Mouse (Mus musculus) MEL (cell line): Measurements from ENCODE around the gene Trat1. TPM values are rescaled to one million over a fixed set of nuclear protein-coding genes. Genes with fewer than 3 reads are reported as not detected.

ENCODE experiments used
- DNase-seq: peaks from one replicate; pipeline ENCODE4 v3.0.0; 2011; ENCODE audit warnings: low read depth, low spot score
- H3K27ac ChIP-seq: 2 replicates; pipeline ENCODE4 v1.5.1; 2012; ENCODE audit warnings: low read depth, mild to moderate bottlenecking, control low read depth, low read length, moderate library complexity; ENCODE audit not compliant: control insufficient read depth
- H3K27me3 ChIP-seq, 2 experiments: fragments of 150-350 bp in 1 of 2; sonication (generic) in 1 of 2; 2 replicates each; pipeline ENCODE4 v1.6.1; 2012; ENCODE audit warnings: low read length in 2 of 2, mild to moderate bottlenecking in 2 of 2, improper control_type of control experiment in 1 of 2, moderate library complexity in 1 of 2; ENCODE audit not compliant: insufficient read depth in 2 of 2, control insufficient read depth in 1 of 2
- H3K36me3 ChIP-seq, 2 experiments: 2 replicates each; pipeline ENCODE4 v1.6.1; 2012 to 2014; ENCODE audit warnings: low read length in 2 of 2, improper control_type of control experiment in 1 of 2, inconsistent platforms in 1 of 2, mild to moderate bottlenecking in 1 of 2; ENCODE audit not compliant: insufficient read depth in 2 of 2, control insufficient read depth in 1 of 2
- H3K4me1 ChIP-seq, 2 experiments: fragments of 150-350 bp in 1 of 2; sonication (generic) in 1 of 2; 2 replicates each; pipeline ENCODE4 v1.6.1; 2012; ENCODE audit warnings: low read length in 2 of 2, improper control_type of control experiment in 1 of 2, mild to moderate bottlenecking in 1 of 2; ENCODE audit not compliant: insufficient read depth in 2 of 2, control insufficient read depth in 1 of 2
- H3K4me3 ChIP-seq, 2 experiments: fragments of 150-350 bp in 1 of 2; sonication (generic) in 1 of 2; 2 replicates each; pipeline ENCODE4 v1.5.1; 2012; ENCODE audit warnings: low read depth in 2 of 2, low read length in 2 of 2, mild to moderate bottlenecking in 2 of 2, moderate library complexity in 2 of 2, control low read depth in 1 of 2, improper control_type of control experiment in 1 of 2; ENCODE audit not compliant: control insufficient read depth in 1 of 2, insufficient read depth in 1 of 2
- H3K79me2 ChIP-seq: 2 replicates; pipeline ENCODE4 v1.6.1; 2012; ENCODE audit warnings: mild to moderate bottlenecking, low read length, moderate library complexity; ENCODE audit not compliant: control insufficient read depth, poor library complexity, insufficient read depth
- H3K9ac ChIP-seq: 2 replicates; pipeline ENCODE4 v1.6.1; 2012; ENCODE audit warnings: low read depth, mild to moderate bottlenecking, control low read depth, low read length, moderate library complexity; ENCODE audit not compliant: control insufficient read depth, poor library complexity, severe bottlenecking
- H3K9me3 ChIP-seq: fragments of 150-350 bp; sonication (generic); replicated peaks from 2 replicates; pipeline ENCODE4 v1.6.1; 2012; ENCODE audit warnings: mild to moderate bottlenecking, low read length, improper control_type of control experiment, moderate library complexity; ENCODE audit not compliant: insufficient read depth
- CHD1 ChIP-seq: IDR thresholded peaks from 2 replicates; pipeline ENCODE4 v1.6.1; 2012; ENCODE audit warnings: low read depth, mild to moderate bottlenecking, inconsistent platforms, low read length, improper control_type of control experiment
- CHD2 ChIP-seq: IDR thresholded peaks from 2 replicates; pipeline ENCODE4 v1.6.1; 2011; ENCODE audit warnings: low read length, improper control_type of control experiment
- ELF1 ChIP-seq: IDR thresholded peaks from 2 replicates; pipeline ENCODE4 v1.6.1; 2014; ENCODE audit warnings: low read depth, mild to moderate bottlenecking, inconsistent platforms, low read length, improper control_type of control experiment, moderate library complexity
- ETS1 ChIP-seq: IDR thresholded peaks from 2 replicates; pipeline ENCODE4 v1.6.1; 2012; ENCODE audit warnings: low read depth, mild to moderate bottlenecking, inconsistent platforms, low read length, improper control_type of control experiment, moderate library complexity
- GABPA ChIP-seq: IDR thresholded peaks from 2 replicates; pipeline ENCODE4 v1.6.1; 2012; ENCODE audit warnings: low read depth, mild to moderate bottlenecking, inconsistent platforms, low read length, improper control_type of control experiment, moderate library complexity
- JUND ChIP-seq: IDR thresholded peaks from 2 replicates; pipeline ENCODE4 v1.6.1; 2011; ENCODE audit warnings: low read depth, mild to moderate bottlenecking, improper control_type of control experiment, low read length
- KAT2A ChIP-seq: conservative IDR thresholded peaks from 2 replicates; pipeline ENCODE4 v1.6.1; 2012; ENCODE audit warnings: low read depth, low read length, improper control_type of control experiment, inconsistent platforms
- MAFK ChIP-seq: IDR thresholded peaks from 2 replicates; pipeline ENCODE4 v1.6.1; 2011; ENCODE audit warnings: low read depth, mild to moderate bottlenecking, low read length, improper control_type of control experiment, borderline replicate concordance
- MYB ChIP-seq: IDR thresholded peaks from 2 replicates; pipeline ENCODE4 v1.6.1; 2011; ENCODE audit warnings: mild to moderate bottlenecking, low read depth, low read length, improper control_type of control experiment
- MYC ChIP-seq: IDR thresholded peaks from 2 replicates; pipeline ENCODE4 v1.6.1; 2011; ENCODE audit warnings: low read depth, mild to moderate bottlenecking, low read length, improper control_type of control experiment, moderate library complexity
- NRF1 ChIP-seq: IDR thresholded peaks from 2 replicates; pipeline ENCODE4 v1.6.1; 2014; ENCODE audit warnings: low read depth, mild to moderate bottlenecking, inconsistent platforms, low read length, improper control_type of control experiment, moderate library complexity; ENCODE audit not compliant: poor library complexity, insufficient read depth, severe bottlenecking
- POLR2A ChIP-seq, 2 experiments: IDR thresholded peaks; 2 replicates each; pipeline ENCODE4 v1.6.1; 2011 to 2012; ENCODE audit warnings: low read length in 2 of 2, mild to moderate bottlenecking in 2 of 2, control low read depth in 1 of 2, improper control_type of control experiment in 1 of 2, low read depth in 1 of 2, moderate library complexity in 1 of 2; ENCODE audit not compliant: control insufficient read depth in 1 of 2, insufficient read depth in 1 of 2, poor library complexity in 1 of 2
- POLR2AphosphoS5 ChIP-seq: IDR thresholded peaks from 2 replicates; pipeline ENCODE4 v1.6.1; 2012; ENCODE audit warnings: low read depth, borderline replicate concordance, mild to moderate bottlenecking, inconsistent platforms, low read length, moderate library complexity, mixed read lengths
- SIN3A ChIP-seq: IDR thresholded peaks from 2 replicates; pipeline ENCODE4 v1.6.1; 2012; ENCODE audit warnings: low read length, improper control_type of control experiment, inconsistent platforms
- SMC3 ChIP-seq: IDR thresholded peaks from 2 replicates; pipeline ENCODE4 v1.6.1; 2011; ENCODE audit warnings: low read depth, low read length, improper control_type of control experiment
- TAL1 ChIP-seq: IDR thresholded peaks from 2 replicates; pipeline ENCODE4 v1.6.1; 2012; ENCODE audit warnings: mild to moderate bottlenecking, inconsistent platforms, low read length, moderate library complexity, mixed read lengths
- polyA plus RNA-seq, 2 experiments: library from polyadenylated mRNA; stranded (reverse) in 1 of 2; unstranded in 1 of 2; fragments of >175 nt in 1 of 2; fragments of >200 nt in 1 of 2; gene quantifications; 2 replicates each; pipeline versions ENCODE4 v1.2.1 to v1.2.4; 2012; ENCODE audit warnings: low replicate concordance in 2 of 2, low read depth in 1 of 2; ENCODE audit not compliant: insufficient read length in 2 of 2, insufficient read depth in 1 of 2, missing spikeins in 1 of 2
- total RNA-seq: library from RNA; depleted of rRNA; stranded (reverse); fragments of 300-350 nt; gene quantifications from 2 replicates; pipeline ENCODE4 v1.2.3, GENCODE M21; 2012; rRNA removed

The Trat1 gene
- not detected in 2 replicates for total RNA-seq
- not detected for polyA plus RNA-seq

DNA sequence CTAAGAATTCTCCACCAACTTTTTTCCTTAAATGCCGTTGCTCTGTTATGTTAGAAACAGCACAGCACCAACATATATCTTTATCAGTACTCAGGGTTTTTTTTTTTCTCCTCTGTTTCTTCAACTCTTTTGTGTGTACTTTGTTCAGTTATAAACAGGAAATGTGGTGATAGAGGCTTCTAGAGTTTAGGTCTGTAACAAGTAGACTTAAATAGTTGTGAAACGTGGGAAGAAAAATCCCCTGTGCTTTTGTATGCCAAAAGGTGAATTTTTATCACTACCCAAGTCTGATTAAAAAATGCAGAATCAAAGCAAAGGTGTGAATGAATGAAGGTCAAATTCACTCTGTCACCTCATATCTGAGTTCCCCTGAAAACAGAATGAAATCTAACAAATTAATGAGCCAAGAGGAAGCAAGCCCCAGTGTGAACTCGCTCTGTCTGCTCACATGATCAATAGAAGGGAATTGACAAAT is at the start of gene Trat1:
Gene Trat1, minus strand, starts transcription at position 51 of the 475 bp plus-strand sequence.
- H3K4me3 ChIP-seq, result no peak within 1 kb of the TSS
- no peak for DNase-seq
- no peaks in the 10 kb centered on the region for H3K27me3 ChIP-seq
- no peaks in the 10 kb centered on the region for H3K79me2 ChIP-seq
- H3K36me3 ChIP-seq, result no peaks in the 10 kb centered on the region
- no peak within 1 kb of the TSS for H3K27ac ChIP-seq
- H3K9ac ChIP-seq, result no peak within 1 kb of the TSS
- no peaks in the 10 kb centered on the region for H3K4me1 ChIP-seq
- no peaks in the 10 kb centered on the region for H3K9me3 ChIP-seq
- TF ChIP-seq MYC (no peak), KAT2A (no peak), CHD1 (no peak), TAL1 (no peak), SIN3A (no peak), MAFK (no peak), MYB (no peak), GABPA (no peak), ETS1 (no peak), POLR2AphosphoS5 (no peak), POLR2A (IDR thresholded peaks at IDR 0.05; ENCODE audit: control insufficient read depth in 1 of 2, insufficient read depth in 1 of 2, low read depth in 1 of 2, low read length in 2 of 2, poor library complexity in 1 of 2) (no peak), CHD2 (no peak), JUND (no peak), SMC3 (no peak)

DNA sequence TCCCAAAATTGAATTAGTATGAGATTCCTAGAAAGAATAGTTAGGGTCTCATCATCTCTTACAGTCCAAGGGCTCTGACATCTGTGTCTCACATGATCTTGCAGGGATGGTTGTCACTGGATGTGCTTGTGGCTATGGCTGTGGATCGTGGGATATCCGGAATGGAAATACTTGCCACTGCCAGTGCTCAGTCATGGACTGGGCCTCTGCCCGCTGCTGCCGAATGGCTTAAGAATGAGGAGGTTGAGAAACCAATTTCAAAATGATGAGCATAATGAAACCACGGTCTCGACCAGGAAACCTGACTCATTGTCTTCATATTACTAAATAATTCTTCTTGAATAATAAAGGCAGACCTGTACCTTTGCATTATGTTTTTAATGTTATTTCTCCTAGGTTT is 46.7 kb upstream of the Trat1 start:
- no peak overlapping the region for H3K27ac ChIP-seq
- DNase-seq, result no peak
- H3K4me3 ChIP-seq, result no peak overlapping the region
- H3K36me3 ChIP-seq, result no peaks in the 10 kb centered on the region
- H3K9ac ChIP-seq, result no peak overlapping the region
- H3K27me3 ChIP-seq, result no peaks in the 10 kb centered on the region
- H3K4me1 ChIP-seq, result no peaks in the 10 kb centered on the region
- H3K79me2 ChIP-seq, result no peaks in the 10 kb centered on the region
- no peak for TF ChIP-seq SIN3A
- no peak for TF ChIP-seq GABPA
- TF ChIP-seq TAL1, result no peak
- no peak for TF ChIP-seq MYB
- TF ChIP-seq ELF1, result no peak
- TF ChIP-seq SMC3, result no peak
- TF ChIP-seq POLR2AphosphoS5, result no peak
- TF ChIP-seq NRF1, result no peak
- H3K9me3 ChIP-seq, result no peaks in the 10 kb centered on the region
